Mouse (Mus musculus) myocyte (in vitro differentiated cells): Measurements from ENCODE around the gene Chtop.

Experiments used
- E2F4 ChIP-seq: IDR thresholded peaks from one replicate; pipeline ENCODE4 v1.6.1; 2011; ENCODE audit warnings: mild to moderate bottlenecking, control low read depth, moderate library complexity; ENCODE audit not compliant: insufficient read depth
- MYOD1 ChIP-seq, 3 experiments: IDR thresholded peaks; one replicate each; pipeline ENCODE4 v1.6.1; 2011; ENCODE audit warnings: control low read depth in 2 of 3, low read depth in 2 of 3, mild to moderate bottlenecking in 2 of 3, moderate library complexity in 1 of 3; ENCODE audit not compliant: insufficient read length in 2 of 3, control insufficient read depth in 1 of 3
- MYOG ChIP-seq, 3 experiments: IDR thresholded peaks; one replicate each; pipeline ENCODE4 v1.6.1; 2011; ENCODE audit warnings: control low read depth in 2 of 3, low read depth in 2 of 3, mild to moderate bottlenecking in 2 of 3; ENCODE audit not compliant: insufficient read length in 2 of 3, control insufficient read depth in 1 of 3, insufficient read depth in 1 of 3
- POLR2A ChIP-seq: IDR thresholded peaks from one replicate; pipeline ENCODE4 v1.6.1; 2011; ENCODE audit warnings: low read depth, mild to moderate bottlenecking, control low read depth, moderate library complexity; ENCODE audit not compliant: insufficient read length
- POLR2AphosphoS2 ChIP-seq: IDR thresholded peaks from one replicate; pipeline ENCODE4 v1.6.1; 2011; ENCODE audit warnings: low read depth, control low read depth; ENCODE audit not compliant: insufficient read length
- REST ChIP-seq: IDR thresholded peaks from one replicate; pipeline ENCODE4 v1.6.1; 2011; ENCODE audit warnings: mild to moderate bottlenecking, control low read depth, moderate library complexity; ENCODE audit not compliant: insufficient read depth, insufficient read length
- SRF ChIP-seq: IDR thresholded peaks from one replicate; pipeline ENCODE4 v1.6.1; 2011; ENCODE audit warnings: low read depth; ENCODE audit not compliant: control insufficient read depth, insufficient read length
- TCF12 ChIP-seq: IDR thresholded peaks from one replicate; pipeline ENCODE4 v1.6.1; 2011; ENCODE audit warnings: mild to moderate bottlenecking, control low read depth; ENCODE audit not compliant: poor library complexity, insufficient read depth, severe bottlenecking
- TCF3 ChIP-seq: IDR thresholded peaks from one replicate; pipeline ENCODE4 v1.6.1; 2011; ENCODE audit warnings: low read depth, control low read depth; ENCODE audit not compliant: insufficient read length
- USF1 ChIP-seq: IDR thresholded peaks from one replicate; pipeline ENCODE4 v1.6.1; 2011; ENCODE audit warnings: low read depth, mild to moderate bottlenecking, control low read depth, moderate library complexity

- TF ChIP-seq POLR2A: no peak
- TF ChIP-seq POLR2AphosphoS2: no peak
- TF ChIP-seq TCF12: no peak
- no peak for TF ChIP-seq MYOD1 (IDR thresholded peaks at IDR 0.05; ENCODE audit: control insufficient read depth in 1 of 3, insufficient read length in 2 of 3, low read depth in 2 of 3)
- no peak for TF ChIP-seq USF1
- TF ChIP-seq REST: no peak
- no peak for TF ChIP-seq SRF
- no peak for TF ChIP-seq E2F4
- TF ChIP-seq MYOG (IDR thresholded peaks at IDR 0.05; ENCODE audit: control insufficient read depth in 1 of 3, insufficient read depth in 1 of 3, insufficient read length in 2 of 3, low read depth in 2 of 3): no peak
- no peak for TF ChIP-seq TCF3
These were observed 2.9 kb downstream of the Chtop start for GRCm38 (mm10) chr3:90506362-90506761.
